Mouse (Mus musculus) midbrain, embryonic 11.5 days (tissue): Measurements from ENCODE around the gene Spata5. TPM values are rescaled to one million over a fixed set of nuclear protein-coding genes. Genes with fewer than 3 reads are reported as not detected.

Experiments
- ATAC-seq: fragments of 200-750 bp; cut with Nextera tagmentation; 2 replicates; pipeline ENCODE4 v1.8.0; 2017; ENCODE audit warnings: moderate TSS enrichment, moderate library complexity; ENCODE audit not compliant: low FRiP score
- DNase-seq: peaks from one replicate; pipeline ENCODE4 v3.0.0; 2015; ENCODE audit warnings: low spot score; ENCODE audit errors: missing footprints
- H3K27ac ChIP-seq: fragments of 300-500 bp; sonication (generic); 2 replicates; pipeline ENCODE4 v1.5.1; 2014; ENCODE audit warnings: low read depth, low read length
- H3K27me3 ChIP-seq: fragments of 300-500 bp; sonication (generic); 2 replicates; pipeline ENCODE4 v1.6.1; 2014; ENCODE audit warnings: mild to moderate bottlenecking, low read length, moderate library complexity, mixed read lengths; ENCODE audit not compliant: control insufficient read depth, insufficient read depth
- H3K36me3 ChIP-seq: fragments of 300-500 bp; sonication (generic); 2 replicates; pipeline ENCODE4 v1.6.1; 2014; ENCODE audit warnings: mild to moderate bottlenecking, low read length, moderate library complexity, mixed read lengths; ENCODE audit not compliant: control insufficient read depth, insufficient read depth
- H3K4me1 ChIP-seq: fragments of 300-500 bp; sonication (generic); 2 replicates; pipeline ENCODE4 v1.6.1; 2014; ENCODE audit warnings: low read length; ENCODE audit not compliant: control insufficient read depth, insufficient read depth
- H3K4me2 ChIP-seq: fragments of 300-500 bp; sonication (generic); 2 replicates; pipeline ENCODE4 v1.6.1; 2014; ENCODE audit warnings: mild to moderate bottlenecking, moderate library complexity
- H3K4me3 ChIP-seq: fragments of 300-500 bp; sonication (generic); 2 replicates; pipeline ENCODE4 v1.5.1; 2014; ENCODE audit warnings: low read depth, low read length
- H3K9ac ChIP-seq: fragments of 300-500 bp; sonication (generic); 2 replicates; pipeline ENCODE4 v1.6.1; 2014; ENCODE audit warnings: low read length
- H3K9me3 ChIP-seq: fragments of 300-500 bp; sonication (generic); 2 replicates; pipeline ENCODE4 v1.6.1; 2016; ENCODE audit warnings: low read length; ENCODE audit not compliant: control insufficient read depth
- WGBS: fragments of 180-500 bp; shearing (Covaris S2); extraction: QIAGEN DNeasy Blood & Tissue Kit; methylation state at CpG from one replicate; pipeline ENCODE4 v1.1.7; 2014; 5-methylcytosine and 5-hydroxymethylcytosine counted together
- polyA plus RNA-seq: library from polyadenylated mRNA; unstranded; fragments of >200 nt; fragmentation: Nextera tagmentation; extraction: Ambion mirVana; gene quantifications from 2 replicates; pipeline ENCODE4 v1.2.1, GENCODE M21; 2014

Gene Spata5
- polyA plus RNA-seq, 1 experiment from 2014 or later, result 42.3 TPM

GRCm38 (mm10) chr3:37605876-37606238 is 186.2 kb downstream of the Spata5 start:
- no peak overlapping the region for H3K9ac ChIP-seq
- no peak overlapping the region for H3K4me3 ChIP-seq
- ATAC-seq, result no peak
- no peak for DNase-seq
- no peak overlapping the region for H3K4me2 ChIP-seq
- no peaks in the 10 kb centered on the region for H3K27me3 ChIP-seq
- H3K9me3 ChIP-seq, result no peaks in the 10 kb centered on the region
- no peak overlapping the region for H3K27ac ChIP-seq
- peaks cover 6% of the 10 kb centered on the region for H3K4me1 ChIP-seq
- 91% methylated on average over 10 of the region's 10 CpGs for WGBS
- no peaks in the 10 kb centered on the region for H3K36me3 ChIP-seq

DNA sequence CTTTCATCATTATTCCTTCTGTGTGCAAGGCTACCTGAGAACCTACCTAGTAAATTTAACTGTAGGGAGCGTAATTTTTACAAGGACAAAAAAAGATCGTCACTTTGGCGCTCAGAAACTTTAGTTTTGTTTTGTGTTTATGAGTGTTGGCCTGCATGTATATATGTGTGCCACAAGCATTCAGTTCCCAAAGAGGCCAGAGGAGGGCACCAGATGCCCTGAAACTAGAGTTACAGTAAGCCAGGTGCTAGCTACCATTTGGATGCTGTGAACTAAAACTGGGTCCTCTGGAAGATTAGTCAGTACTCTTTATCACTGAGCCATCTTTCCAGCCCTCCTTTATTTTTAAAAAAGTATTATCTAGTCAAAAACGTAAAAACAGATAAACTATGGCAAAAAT is 189.2 kb downstream of the Spata5 start:
- Histone ChIP-seq H3K27ac (no peak overlapping the region), H3K4me1 (peaks cover 6% of the 10 kb centered on the region), H3K4me3 (no peak overlapping the region), H3K36me3 (no peaks in the 10 kb centered on the region), H3K27me3 (no peaks in the 10 kb centered on the region), H3K9ac (no peak overlapping the region), H3K9me3 (no peaks in the 10 kb centered on the region), H3K4me2 (no peak overlapping the region)
- no peak for ATAC-seq
- WGBS, result 88% methylated on average over 4 of the region's 4 CpGs
- no peak for DNase-seq

DNA sequence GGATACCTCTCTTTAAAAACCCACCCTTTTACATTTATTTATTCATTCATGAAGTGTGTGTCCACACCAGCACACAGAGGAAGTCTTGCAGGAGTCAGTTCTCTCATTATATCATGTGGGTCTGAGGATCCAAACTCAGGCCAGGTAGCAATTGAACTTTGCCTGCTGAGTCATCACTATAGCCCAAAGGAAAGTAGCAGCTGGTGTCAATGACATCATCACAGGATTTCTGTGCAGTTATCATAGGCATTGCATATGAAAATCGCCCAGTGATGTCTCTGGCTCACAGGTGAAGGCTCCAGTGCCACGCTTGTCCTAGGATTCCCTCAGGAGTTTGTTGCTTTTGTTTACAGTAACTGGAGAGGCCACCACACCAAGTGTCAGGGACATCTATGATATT is 191.0 kb downstream of the Spata5 start:
- Histone ChIP-seq H3K36me3 (no peaks in the 10 kb centered on the region), H3K4me1 (no peaks in the 10 kb centered on the region), H3K27ac (no peak overlapping the region), H3K9ac (no peak overlapping the region), H3K9me3 (no peaks in the 10 kb centered on the region), H3K4me2 (no peak overlapping the region), H3K4me3 (no peak overlapping the region), H3K27me3 (no peaks in the 10 kb centered on the region)
- ATAC-seq, result no peak
- DNase-seq, result no peak
- 91% methylated on average over 2 of the region's 2 CpGs for WGBS

DNA sequence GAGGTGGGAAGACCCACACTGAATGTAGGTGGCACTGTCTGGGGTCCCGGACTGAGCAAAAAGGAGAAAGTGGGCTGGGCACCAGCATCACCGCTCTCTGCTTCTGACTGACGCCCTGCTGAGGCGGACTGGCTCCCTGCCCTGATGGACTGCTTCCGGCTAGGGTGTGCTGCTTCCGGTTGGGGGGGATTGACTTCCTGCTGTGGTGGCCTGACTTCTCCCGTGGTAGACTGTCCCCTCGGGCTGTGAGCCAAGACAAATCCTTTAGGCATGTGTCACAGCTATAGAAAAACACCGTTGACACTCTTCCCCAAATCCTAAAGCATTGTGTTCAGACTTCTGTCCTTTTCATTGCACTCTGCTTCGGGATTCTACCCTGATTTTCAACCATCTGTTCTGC is 194.0 kb downstream of the Spata5 start:
- no peak overlapping the region for H3K4me3 ChIP-seq
- no peak for ATAC-seq
- no peaks in the 10 kb centered on the region for H3K36me3 ChIP-seq
- 61% methylated on average over 10 of the region's 10 CpGs for WGBS
- no peaks in the 10 kb centered on the region for H3K4me1 ChIP-seq
- H3K4me2 ChIP-seq, result no peak overlapping the region
- no peaks in the 10 kb centered on the region for H3K9me3 ChIP-seq
- no peak for DNase-seq
- no peak overlapping the region for H3K27ac ChIP-seq
- H3K9ac ChIP-seq, result no peak overlapping the region
- no peaks in the 10 kb centered on the region; the same call in 1 of the 2 replicates for H3K27me3 ChIP-seq

- Histone ChIP-seq H3K9ac (no peak overlapping the region), H3K4me2 (no peak overlapping the region), H3K4me3 (no peak overlapping the region), H3K4me1 (no peaks in the 10 kb centered on the region), H3K27me3 (no peaks in the 10 kb centered on the region; the same call in 1 of the 2 replicates), H3K36me3 (no peaks in the 10 kb centered on the region), H3K9me3 (no peaks in the 10 kb centered on the region), H3K27ac (no peak overlapping the region)
- DNase-seq, result no peak
- 83% methylated on average over 10 of the region's 10 CpGs for WGBS
- no peak for ATAC-seq
Measured at GRCm38 (mm10) chr3:37614878-37615650, 195.4 kb downstream of the Spata5 start.

DNA sequence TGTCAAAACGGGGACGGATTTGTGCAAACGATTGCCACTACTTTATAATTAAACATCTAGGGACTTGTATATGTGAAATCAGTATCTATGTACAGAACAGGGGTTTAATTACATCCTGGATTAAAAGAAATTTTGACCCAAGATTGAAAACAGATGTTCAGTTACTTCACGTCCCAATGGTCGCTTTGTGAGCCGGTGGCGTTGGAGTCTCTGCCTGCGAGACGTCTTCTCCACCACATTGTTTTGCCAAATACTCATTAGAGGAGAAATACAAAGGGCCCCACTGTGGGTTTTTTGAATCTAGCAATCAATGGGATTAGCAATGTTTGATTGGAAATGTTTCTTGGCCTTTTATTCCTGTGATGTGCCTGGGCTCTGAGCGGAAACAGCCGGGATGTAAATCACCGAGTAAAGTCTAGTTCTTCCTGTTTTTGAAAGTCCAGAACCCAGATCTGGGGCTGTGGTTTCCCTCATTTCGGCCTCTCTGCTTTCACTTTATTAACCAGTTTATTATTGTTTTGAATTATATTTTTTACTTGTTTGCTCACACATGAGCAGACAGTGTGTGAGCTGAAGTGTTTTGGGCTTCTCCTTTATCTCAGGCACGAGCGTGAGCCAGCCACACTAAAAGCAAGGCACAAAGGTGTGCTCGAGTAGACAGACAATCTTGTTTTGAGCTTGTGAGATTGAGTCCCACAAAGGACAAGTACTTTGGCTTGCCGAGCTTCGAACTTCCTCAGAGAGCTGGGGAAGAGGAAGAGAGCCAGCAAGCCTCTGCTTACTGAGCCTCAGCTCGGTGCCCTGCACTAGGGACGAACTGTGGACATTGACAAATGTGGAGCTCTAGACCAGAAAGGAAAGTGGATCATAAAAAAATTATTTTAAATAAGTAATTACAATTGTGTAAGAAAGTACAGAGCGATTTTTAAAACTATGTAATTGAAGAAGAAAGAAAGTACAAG is 197.2 kb downstream of the Spata5 start:
- DNase-seq (no peak), ATAC-seq (no peak)
- no peaks in the 10 kb centered on the region for H3K4me1 ChIP-seq
- H3K9me3 ChIP-seq, result 0 out of 2 replicates have a peak, but pooled peaks cover 2% of the 10 kb centered on the region
- no peak overlapping the region for H3K9ac ChIP-seq
- 60% methylated on average over 21 of the region's 21 CpGs for WGBS
- H3K4me2 ChIP-seq, result no peak overlapping the region
- no peaks in the 10 kb centered on the region for H3K36me3 ChIP-seq
- no peak overlapping the region for H3K27ac ChIP-seq
- H3K27me3 ChIP-seq, result no peaks in the 10 kb centered on the region; the same call in 1 of the 2 replicates
- H3K4me3 ChIP-seq, result no peak overlapping the region

Other genes with a start within 250 kb of the Spata5 start
- gene Il21, start 187.3 kb upstream of the Spata5 start, polyA plus RNA-seq, result not detected in 2 replicates
- gene Bbs12, start 107.3 kb upstream of the Spata5 start, polyA plus RNA-seq, result 6.8 and 8.3 TPM in 2 replicates
- 1.1 and 2.5 TPM in 2 replicates for gene Cetn4, start 107.2 kb upstream of the Spata5 start, polyA plus RNA-seq
- gene Fgf2, start 71.5 kb upstream of the Spata5 start, polyA plus RNA-seq, result 0.86 and 0.91 TPM in 2 replicates
- gene Nudt6, start 315 bp downstream of the Spata5 start, polyA plus RNA-seq, result 3.3 and 3.5 TPM in 2 replicates
- 10.0 and 10.3 TPM in 2 replicates for gene Spry1, start 220.1 kb downstream of the Spata5 start, polyA plus RNA-seq